Mouse (Mus musculus) heart, postnatal 0 days (tissue): Measurements from ENCODE around the gene Aoah.

Source experiments
- CTCF ChIP-seq: IDR thresholded peaks from 2 replicates; pipeline ENCODE4 v1.5.1; 2016; ENCODE audit warnings: antibody characterized with exemption, control low read depth, low read depth
- EP300 ChIP-seq: IDR thresholded peaks from 2 replicates; pipeline ENCODE4 v1.6.1; 2016; ENCODE audit warnings: antibody characterized with exemption, low read depth

GRCm38 (mm10) chr13:20793901-20794300 lies at the start of gene Aoah:
- TF ChIP-seq CTCF (no peak), EP300 (no peak)
